Mouse (Mus musculus) spleen, postnatal 14 days (tissue): ENCODE measurements around the gene Pla2g4b.

Source experiments
- DNase-seq, 2 experiments: peaks; one replicate each; pipeline ENCODE4 v3.0.0; 2021 to 2022; ENCODE audit warnings: low spot score in 2 of 2

The Pla2g4b gene

DNA sequence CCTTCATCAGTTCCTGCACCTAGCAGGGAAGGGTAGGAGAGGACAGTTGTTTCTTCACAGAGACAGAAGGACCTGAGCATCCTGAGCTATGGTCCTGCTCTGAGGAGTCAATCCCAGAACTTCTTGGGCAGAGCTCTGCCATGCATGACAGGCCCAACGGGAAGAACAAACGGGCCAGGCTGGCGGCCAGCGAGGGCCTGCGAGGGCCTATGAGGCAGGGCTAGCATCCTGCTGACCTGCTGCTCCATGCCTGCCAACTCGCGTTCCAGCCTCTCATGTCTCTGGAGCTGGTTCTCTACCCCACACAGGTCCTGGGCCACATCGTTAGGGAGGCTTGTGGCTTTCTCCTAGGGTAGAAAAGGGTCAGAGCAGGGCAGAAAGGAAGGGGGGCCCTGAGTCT, 29.0 kb downstream of the Pla2g4b start:
- DNase-seq: no peak

GRCm38 (mm10) chr2:120064639-120065038, 31.4 kb downstream of the Pla2g4b start:
- no peak for DNase-seq

- DNase-seq: no peak
Observed at GRCm38 (mm10) chr2:120065243-120065642, 32.0 kb downstream of the Pla2g4b start.

DNA sequence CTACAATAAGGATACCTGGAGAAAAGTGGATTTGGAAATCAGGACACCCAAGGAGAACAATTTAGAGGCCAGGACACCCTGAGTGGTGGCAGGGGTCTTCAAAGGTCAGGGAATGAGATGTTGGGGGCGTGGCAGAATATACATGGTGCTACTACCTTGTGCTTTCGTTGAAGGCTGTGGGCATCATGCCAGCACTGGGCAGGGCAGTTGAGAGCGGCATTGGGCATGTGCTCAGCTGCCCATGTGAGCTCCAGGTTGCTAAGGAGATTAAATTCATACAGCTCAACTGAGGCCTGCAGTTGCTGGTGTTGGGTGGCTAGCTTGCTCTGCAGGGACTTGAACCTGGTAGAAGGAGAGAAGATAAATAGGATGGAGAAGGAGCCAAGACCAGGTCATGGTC, 33.0 kb downstream of the Pla2g4b start:
- no peak for DNase-seq

GRCm38 (mm10) chr2:120068555-120069465, 35.6 kb downstream of the Pla2g4b start:
- peak in 1 of 2 experiments; percentile 5 for DNase-seq

- DNase-seq: no peak
Observed at GRCm38 (mm10) chr2:120069466-120069990, 36.3 kb downstream of the Pla2g4b start.

GRCm38 (mm10) chr2:120074096-120074495, 40.9 kb downstream of the Pla2g4b start:
- DNase-seq: no peak

DNA sequence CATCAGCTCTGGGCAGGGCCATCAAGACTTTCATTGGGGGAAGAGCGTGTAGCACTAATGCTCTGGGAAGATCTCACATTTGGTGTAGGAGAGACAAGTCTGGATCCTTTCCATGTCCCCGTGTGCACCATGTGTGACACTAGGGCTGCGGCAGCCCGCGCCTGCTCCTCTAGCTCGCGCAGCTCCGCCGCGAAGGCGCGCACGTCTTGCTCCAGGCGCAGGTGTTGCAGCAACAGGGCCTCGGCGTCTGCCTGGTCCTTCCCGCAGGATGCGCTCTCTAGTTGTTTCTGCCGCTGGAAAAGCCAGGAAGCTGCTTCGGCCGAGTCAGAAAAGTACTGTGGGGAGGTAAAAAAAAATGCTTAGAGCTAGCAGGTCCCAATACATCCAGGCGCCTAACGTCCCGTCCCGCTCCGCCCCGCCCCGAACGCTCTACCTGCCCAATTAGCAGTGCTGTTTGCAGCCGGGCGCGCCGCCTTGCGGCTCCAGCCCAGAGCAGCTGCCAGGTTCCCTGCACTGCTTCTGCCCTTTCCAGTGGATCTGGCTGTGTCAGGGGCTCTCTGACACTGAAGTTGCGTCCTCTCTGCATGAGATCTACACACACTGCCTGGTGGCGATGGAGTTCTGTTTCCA, 43.0 kb downstream of the Pla2g4b start:
- peak in 1 of 2 experiments; percentile 28 for DNase-seq

GRCm38 (mm10) chr2:120082416-120082815, 49.2 kb downstream of the Pla2g4b start:
- no peak for DNase-seq

GRCm38 (mm10) chr2:120084593-120085361, 51.6 kb downstream of the Pla2g4b start:
- peak in 1 of 2 experiments; percentile 41 for DNase-seq

- DNase-seq: no peak
Observed at GRCm38 (mm10) chr2:120086038-120086437, 52.8 kb downstream of the Pla2g4b start.

DNA sequence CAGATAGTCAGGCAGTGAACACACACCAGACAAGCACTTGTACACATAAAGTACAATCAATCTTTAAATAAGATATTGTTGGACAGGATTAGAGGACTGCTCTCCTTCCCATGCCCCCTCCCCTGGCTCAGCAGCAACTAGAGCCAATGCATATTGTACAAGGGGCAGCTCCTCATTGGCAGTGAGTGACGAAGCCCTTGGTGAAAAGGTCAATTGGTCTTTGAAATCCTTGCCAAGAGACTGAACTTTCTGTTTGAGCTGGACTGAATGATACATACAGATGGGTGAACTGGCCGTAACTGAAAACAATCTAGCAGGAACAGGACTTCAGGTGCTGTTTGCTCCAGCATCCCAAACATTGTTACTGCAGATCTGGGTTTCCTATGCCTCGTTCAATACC, 54.2 kb downstream of the Pla2g4b start:
- DNase-seq: no peak

DNA sequence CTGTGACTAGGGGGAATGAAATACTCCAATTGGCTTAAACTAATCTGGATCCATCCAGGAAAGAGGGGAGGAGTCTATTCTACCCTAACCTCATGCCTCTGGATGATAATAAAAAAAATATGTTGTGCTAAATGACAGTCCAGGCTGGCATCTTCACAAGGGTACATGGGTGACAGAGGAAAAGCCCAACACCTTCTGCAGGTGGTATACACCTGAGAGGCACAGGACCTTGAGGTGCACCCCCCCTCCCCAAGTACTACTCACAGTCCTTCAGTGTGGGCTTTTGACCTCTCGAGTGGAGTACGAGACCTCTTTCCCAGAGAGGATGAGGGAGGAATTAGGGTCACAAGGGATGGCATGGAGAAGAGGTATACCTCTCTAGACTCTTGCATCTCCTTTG, 54.7 kb downstream of the Pla2g4b start:
- no peak for DNase-seq

GRCm38 (mm10) chr2:120090979-120091378, 57.8 kb downstream of the Pla2g4b start:
- DNase-seq: no peak
